Mouse (Mus musculus): ENCODE results near the gene Foxn3.
A peak's percentile ranks its signal among the peaks of the same experiment; 100 is the strongest.

Foxn3 gene

GRCm38 (mm10) chr12:99347512-99347911 lies 215.9 kb downstream of the Foxn3 start:
- DNase-seq = no peak

- DNase-seq = no peak
Measured at GRCm38 (mm10) chr12:99346982-99347381, 216.4 kb downstream of the Foxn3 start.

- peak; percentile 80 for DNase-seq
Measured at GRCm38 (mm10) chr12:99345323-99345722, 218.1 kb downstream of the Foxn3 start.

GRCm38 (mm10) chr12:99343378-99343777 lies 220.0 kb downstream of the Foxn3 start:
- no peak for DNase-seq

- DNase-seq = no peak
Measured at GRCm38 (mm10) chr12:99342160-99342559, 221.2 kb downstream of the Foxn3 start.

GRCm38 (mm10) chr12:99341751-99342150 lies 221.6 kb downstream of the Foxn3 start:
- no peak for DNase-seq

- no peak for DNase-seq
Measured at GRCm38 (mm10) chr12:99340418-99341182, 222.8 kb downstream of the Foxn3 start.

- DNase-seq = peak; percentile 89
Measured at GRCm38 (mm10) chr12:99339640-99340325, 223.6 kb downstream of the Foxn3 start.

GRCm38 (mm10) chr12:99338754-99339153 lies 224.6 kb downstream of the Foxn3 start:
- DNase-seq = peak; percentile 60

- DNase-seq = no peak
Measured at GRCm38 (mm10) chr12:99337171-99337435, 226.3 kb downstream of the Foxn3 start.

GRCm38 (mm10) chr12:99336349-99337170 lies 226.8 kb downstream of the Foxn3 start:
- DNase-seq = peak; percentile 96

GRCm38 (mm10) chr12:99335628-99336027 lies 227.8 kb downstream of the Foxn3 start:
- peak; percentile 58 for DNase-seq

- DNase-seq = no peak
Measured at GRCm38 (mm10) chr12:99334026-99334425, 229.4 kb downstream of the Foxn3 start.

GRCm38 (mm10) chr12:99333304-99333968 lies 229.9 kb downstream of the Foxn3 start:
- peak; percentile 68 for DNase-seq

- DNase-seq = peak; percentile 63
Measured at GRCm38 (mm10) chr12:99332144-99332807, 231.1 kb downstream of the Foxn3 start.

- no peak for DNase-seq
Measured at GRCm38 (mm10) chr12:99331341-99331947, 231.9 kb downstream of the Foxn3 start.

GRCm38 (mm10) chr12:99330822-99331285 lies 232.5 kb downstream of the Foxn3 start:
- peak; percentile 71 for DNase-seq

- peak; percentile 58 for DNase-seq
Measured at GRCm38 (mm10) chr12:99329301-99330257, 233.8 kb downstream of the Foxn3 start.

- DNase-seq = no peak
Measured at GRCm38 (mm10) chr12:99326157-99326556, 237.2 kb downstream of the Foxn3 start.

GRCm38 (mm10) chr12:99321633-99322431 lies 241.6 kb downstream of the Foxn3 start:
- DNase-seq = no peak

Measured in cerebellum, adult 9-11 months (tissue).